Mouse (Mus musculus): ENCODE results near the gene Cers6. TPM values are rescaled to one million over a fixed set of nuclear protein-coding genes. Genes with fewer than 3 reads are reported as not detected.

Gene Cers6
- total RNA-seq, 1 experiment from 2014 or later: 51.2 TPM

GRCm38 (mm10) chr2:69156283-69156682 lies 295.0 kb downstream of the Cers6 start:
- no peak for ATAC-seq (replicated peaks; ENCODE audit: insufficient number of reproducible peaks, low FRiP score, low TSS enrichment, poor library complexity, severe bottlenecking)

GRCm38 (mm10) chr2:69158907-69159306 lies 297.7 kb downstream of the Cers6 start:
- no peak for ATAC-seq (replicated peaks; ENCODE audit: insufficient number of reproducible peaks, low FRiP score, low TSS enrichment, poor library complexity, severe bottlenecking)

Other genes starting within 250 kb of the Cers6 start
- 0.48 to 2.1 TPM in 2 of 3 replicates, not detected in the other for gene 4932414N04Rik, start 205.0 kb upstream of the Cers6 start, total RNA-seq (2017)

Measured in monocyte, adult 5-6 weeks (primary cell).